36 mouse cellular contexts compared by ENCODE assay signal in the genomic region with DNA sequence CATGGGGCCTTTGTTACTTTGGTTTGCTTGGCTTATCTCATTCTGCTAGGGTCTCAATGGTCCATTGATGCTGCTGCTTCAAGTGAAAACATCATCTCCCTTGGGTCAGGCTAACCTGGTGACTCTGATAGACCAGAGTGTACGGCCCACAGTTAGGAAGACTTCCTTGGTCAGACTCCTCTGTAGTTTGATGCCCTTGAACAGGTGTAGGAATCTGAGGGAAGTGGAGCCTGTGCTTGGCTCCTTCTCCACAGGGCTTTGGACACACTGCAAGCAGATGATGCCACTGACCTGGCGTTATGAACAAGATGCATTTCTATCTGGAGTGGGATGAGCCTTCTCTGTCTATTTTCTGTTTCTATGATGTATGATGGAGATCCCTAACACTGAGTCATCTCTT. TPM values are rescaled to one million over a fixed set of nuclear protein-coding genes. Genes with fewer than 3 reads are reported as not detected.
"Had no signal": no experiment of that assay in that cellular context is flagged by ENCODE, and none has a peak within 500 bp of the region (broad histone marks: within the 10 kb centered on the region; RNA-seq: fewer than 3 reads in every experiment).

No protein-coding gene starts in this region.

- H3K27me3 ChIP-seq: heart, embryonic 12.5 days; heart, embryonic 13.5 days; heart, embryonic 15.5 days; hindbrain, embryonic 12.5 days; hindbrain, embryonic 13.5 days; hindbrain, embryonic 15.5 days; intestine, embryonic 15.5 days; kidney, embryonic 15.5 days had no signal

- H3K4me3 ChIP-seq: heart, embryonic 10.5 days; heart, embryonic 12.5 days; heart, embryonic 13.5 days; heart, embryonic 15.5 days; hindbrain, embryonic 10.5 days; hindbrain, embryonic 12.5 days; hindbrain, embryonic 13.5 days; hindbrain, embryonic 15.5 days; intestine, embryonic 15.5 days; kidney, embryonic 15.5 days; layer of hippocampus, adult 2 months; left cerebral cortex, adult 2 months had no signal

- DNase-seq: heart, postnatal 10 days; heart, postnatal 14 days; heart, postnatal 4 days; kidney, adult 11 months; kidney, adult 18-20 months; kidney, adult 2 months; kidney, adult 8-10 months; kidney, adult 9 months; kidney, postnatal 10 days; kidney, postnatal 14 days; kidney, postnatal 25 days; kidney, postnatal 36 days; kidney, postnatal 4 days; layer of hippocampus, adult 9-11 months; layer of hippocampus, postnatal 36 days had no signal

- ATAC-seq: hindbrain, embryonic 16.5 days; hindbrain, postnatal 0 days; inflammation-experienced regulatory T-cells, adult 6 months; intestine, embryonic 15.5 days; intestine, embryonic 16.5 days; intestine, postnatal 0 days had no signal

- H3K36me3 ChIP-seq: heart, embryonic 10.5 days; heart, embryonic 12.5 days; heart, embryonic 13.5 days; heart, embryonic 15.5 days; hindbrain, embryonic 10.5 days; hindbrain, embryonic 12.5 days; hindbrain, embryonic 13.5 days; hindbrain, embryonic 15.5 days; intestine, embryonic 15.5 days; kidney, embryonic 15.5 days had no signal

- H3K4me1 ChIP-seq: heart, embryonic 12.5 days; heart, embryonic 13.5 days; heart, embryonic 15.5 days; hindbrain, embryonic 12.5 days; hindbrain, embryonic 13.5 days; hindbrain, embryonic 15.5 days; intestine, embryonic 15.5 days had no signal

- H3K4me2 ChIP-seq: heart, embryonic 11.5 days; heart, embryonic 12.5 days; heart, embryonic 13.5 days; heart, embryonic 15.5 days; hindbrain, embryonic 12.5 days; hindbrain, embryonic 13.5 days; hindbrain, embryonic 14.5 days; hindbrain, embryonic 15.5 days; intestine, embryonic 15.5 days; kidney, embryonic 15.5 days had no signal

- H3K9ac ChIP-seq: heart, embryonic 12.5 days; heart, embryonic 13.5 days; heart, embryonic 15.5 days; hindbrain, embryonic 12.5 days; hindbrain, embryonic 13.5 days; hindbrain, embryonic 14.5 days; hindbrain, embryonic 15.5 days; intestine, embryonic 15.5 days; kidney, embryonic 15.5 days had no signal

- H3K27ac ChIP-seq: heart, embryonic 10.5 days; heart, embryonic 13.5 days; heart, embryonic 15.5 days; hindbrain, embryonic 10.5 days; hindbrain, embryonic 12.5 days; hindbrain, embryonic 13.5 days; hindbrain, embryonic 14.5 days; hindbrain, embryonic 15.5 days; hindbrain, postnatal 0 days; intestine, embryonic 15.5 days; kidney, embryonic 15.5 days; kidney, postnatal 0 days; layer of hippocampus, adult 2 months; left cerebral cortex, adult 2 months had no signal

- H3K9me3 ChIP-seq: heart, embryonic 10.5 days; heart, embryonic 12.5 days; heart, embryonic 13.5 days; heart, embryonic 15.5 days; hindbrain, embryonic 10.5 days; hindbrain, embryonic 12.5 days; hindbrain, embryonic 13.5 days; hindbrain, embryonic 15.5 days; intestine, embryonic 15.5 days; kidney, embryonic 15.5 days had no signal

RNA-seq across cellular contexts. Expression of a gene that starts 11.1 kb away (rescaled TPM):
- total RNA-seq: hematopoietic stem cell, adult 5-6 weeks had no signal
